ENCODE assay signal across 8 mouse cellular contexts in the genomic region with DNA sequence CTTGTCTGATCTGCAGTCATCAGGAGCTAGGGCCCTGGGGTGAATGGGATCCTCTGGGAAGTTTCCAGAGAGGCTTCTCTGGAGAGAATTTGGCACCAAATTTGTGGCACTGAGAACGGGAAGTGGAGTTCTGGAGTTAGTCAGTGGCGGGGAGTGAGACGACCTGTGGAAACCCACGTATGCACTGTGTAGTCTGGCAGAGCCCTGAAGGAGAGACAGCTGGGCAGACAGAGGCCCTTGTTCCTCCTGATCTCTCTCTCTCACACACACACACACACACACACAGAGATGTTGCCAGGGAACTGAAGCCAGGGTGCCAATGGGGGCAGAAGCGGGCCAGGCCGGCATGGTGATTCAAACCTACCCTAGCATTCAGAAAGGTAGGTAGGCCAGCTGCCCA. TPM values are rescaled to one million over a fixed set of nuclear protein-coding genes. Genes with fewer than 3 reads are reported as not detected.
DNase-seq lines count a peak whose midpoint lies in the region; ATAC-seq and TF ChIP-seq lines count a peak whose summit lies in the region.

No protein-coding gene starts in this region.

- no peaks in the 10 kb centered on the region for H3K36me3 ChIP-seq in lung, embryonic 14.5 days (ENCODE audit: insufficient read depth)
- no peaks in the 10 kb centered on the region for H3K36me3 ChIP-seq in intestine, postnatal 0 days (ENCODE audit: control insufficient read depth, insufficient read depth)
- H3K36me3 ChIP-seq in splenic B cell, adult 2 months (ENCODE audit: control insufficient read depth, insufficient read depth, low read length, poor library complexity, severe bottlenecking) = no peaks in the 10 kb centered on the region

- H3K9me3 ChIP-seq in lung, embryonic 14.5 days (ENCODE audit: low read depth, low read length) = no peaks in the 10 kb centered on the region
- H3K9me3 ChIP-seq in intestine, postnatal 0 days (ENCODE audit: control insufficient read depth) = no peaks in the 10 kb centered on the region

- no peak overlapping the region for H3K4me3 ChIP-seq in lung, embryonic 14.5 days (ENCODE audit: low read depth, low read length)
- no peak overlapping the region for H3K4me3 ChIP-seq in intestine, postnatal 0 days (ENCODE audit: low read depth, low read length)

- 35% methylated on average over 6 of the region's 6 CpGs for WGBS in lung, embryonic 14.5 days
- 53% methylated on average over 6 of the region's 6 CpGs for WGBS in intestine, postnatal 0 days

- ATAC-seq in lung, embryonic 14.5 days (ENCODE audit: insufficient read depth) = 0 out of 2 replicates have a peak, but pooled peaks have one; percentile 0
- ATAC-seq in intestine, postnatal 0 days = no peak

- no peaks in the 10 kb centered on the region for H3K27me3 ChIP-seq in lung, embryonic 14.5 days (ENCODE audit: insufficient read depth, low read length)
- no peaks in the 10 kb centered on the region for H3K27me3 ChIP-seq in intestine, postnatal 0 days (replicated peaks; ENCODE audit: control insufficient read depth, insufficient read depth, low read length)
- H3K27me3 ChIP-seq in splenic B cell, adult 2 months (ENCODE audit: control insufficient read depth, insufficient read depth, low read length, poor library complexity, severe bottlenecking) = no peaks in the 10 kb centered on the region

- DNase-seq in cerebellum, adult 9-11 months = peak; percentile 69
- DNase-seq in cerebellum, adult 11 months = no peak
- DNase-seq in lung, embryonic 14.5 days = peak; percentile 44
- no peak for DNase-seq in lung, postnatal 4 days
- peak; percentile 27 for DNase-seq in splenic B cell, adult 2 months (ENCODE audit: low read depth, low spot score)
- DNase-seq in left cerebral cortex, postnatal 10 days (ENCODE audit: extremely low spot score in 1 of 2, low spot score in 2 of 2) = no peak
- DNase-seq in embryo, embryonic 10 days (ENCODE audit: low spot score) = no peak

- H3K27ac ChIP-seq in lung, embryonic 14.5 days (ENCODE audit: low read depth) = peak overlapping the region; percentile 99; the same call in 1 of the 2 replicates
- no peak overlapping the region for H3K27ac ChIP-seq in intestine, postnatal 0 days (ENCODE audit: low read depth, low read length)

- peak overlapping the region; percentile 98 for H3K4me2 ChIP-seq in lung, embryonic 14.5 days
- peak overlapping the region; percentile 83; the same call in 1 of the 2 replicates for H3K4me2 ChIP-seq in intestine, postnatal 0 days (replicated peaks; ENCODE audit: low read depth)

- intact Hi-C loops in left cerebral cortex, postnatal 10 days (cut with DNase I) = loop anchor here (5.0 kb wide), 1 partner anchor 99 kb away; no protein-coding TSS in a partner anchor

- peaks cover 22% of the 10 kb centered on the region for H3K4me1 ChIP-seq in lung, embryonic 14.5 days (ENCODE audit: insufficient read depth)
- peaks cover 2% of the 10 kb centered on the region for H3K4me1 ChIP-seq in intestine, postnatal 0 days (replicated peaks; ENCODE audit: control insufficient read depth, insufficient read depth, low read length)

- H3K9ac ChIP-seq in lung, embryonic 14.5 days = no peak overlapping the region
- no peak overlapping the region for H3K9ac ChIP-seq in intestine, postnatal 0 days (ENCODE audit: low read depth, low read length)

- no peak for TF ChIP-seq CTCF in lung, embryonic 14.5 days (IDR thresholded peaks at IDR 0.05; ENCODE audit: low read depth)
- no peak for TF ChIP-seq CTCF in intestine, postnatal 0 days (IDR thresholded peaks at IDR 0.05; ENCODE audit: low read depth)

RNA-seq across cellular contexts. Expression of a gene that starts 1.0 kb away (rescaled TPM):
- polyA plus RNA-seq in lung, embryonic 14.5 days (2014; fragmentation: Nextera tagmentation; extraction: Ambion mirVana) = 6.6 and 7.7 TPM in 2 replicates
- polyA plus RNA-seq in intestine, postnatal 0 days (2015; fragmentation: Nextera tagmentation; extraction: Ambion mirVana) = 5.9 and 8.2 TPM in 2 replicates
- 10 to 100 TPM; 73.6 to 82.9 TPM for total RNA-seq in left cerebral cortex, postnatal 10 days (2021)

Comparison
In these comparisons a context has a peak if more than half of its experiments do, and no peak if none do; other contexts are left out.
1. DNase-seq: peak in cerebellum, adult 9-11 months (single experiment), lung, embryonic 14.5 days (single experiment) and splenic B cell, adult 2 months (single experiment); none in cerebellum, adult 11 months (single experiment), lung, postnatal 4 days (0 of 2), left cerebral cortex, postnatal 10 days (0 of 2) and embryo, embryonic 10 days (single experiment).